7 mouse cellular contexts compared by ENCODE assay signal in genomic region chr1:74506471-74506881, GRCm38 (mm10). TPM values are rescaled to one million over a fixed set of nuclear protein-coding genes. Genes with fewer than 3 reads are reported as not detected.
DNase-seq lines count a peak whose midpoint lies in the region; ATAC-seq and TF ChIP-seq lines count a peak whose summit lies in the region.

No protein-coding gene starts in this region.

- no peak for TF ChIP-seq POLR2A in bone marrow, adult 2 months (IDR thresholded peaks at IDR 0.05; ENCODE audit: borderline replicate concordance, control insufficient read depth, low read depth, low read length)

- H3K36me3 ChIP-seq in forebrain, embryonic 10.5 days (replicated peaks): peaks cover 51% of the 10 kb centered on the region
- H3K36me3 ChIP-seq in intestine, embryonic 15.5 days: no peaks in the 10 kb centered on the region
- no peaks in the 10 kb centered on the region for H3K36me3 ChIP-seq in macrophage (ENCODE audit: inconsistent target)

- peaks cover 91% of the 10 kb centered on the region for H3K79me2 ChIP-seq in macrophage (ENCODE audit: inconsistent target)

- peak; percentile 58 for DNase-seq in spleen, adult 12 weeks (ENCODE audit: low spot score)
- no peak for DNase-seq in spleen, adult 18-20 months
- peak; percentile 89 for DNase-seq in forebrain, embryonic 10.5 days (ENCODE audit: extremely low spot score, low spot score)
- peak; percentile 12 to 43 for DNase-seq in spleen, postnatal 36 days (ENCODE audit: low spot score in 2 of 2)

- peak overlapping the region; percentile 71 for H3K4me2 ChIP-seq in intestine, embryonic 15.5 days (replicated peaks)

- no peaks in the 10 kb centered on the region for H3K9me3 ChIP-seq in forebrain, embryonic 10.5 days
- no peaks in the 10 kb centered on the region for H3K9me3 ChIP-seq in intestine, embryonic 15.5 days

- under 1% methylated on average over 34 of the region's 34 CpGs for WGBS in bone marrow, adult 2 months
- under 1% methylated on average over 34 of the region's 34 CpGs for WGBS in forebrain, embryonic 10.5 days
- WGBS in intestine, embryonic 15.5 days: under 1% methylated on average over 34 of the region's 34 CpGs
- WGBS in macrophage (ENCODE audit: missing documents): 0% methylated on average over 34 of the region's 34 CpGs

- no peak for TF ChIP-seq CTCF in bone marrow, adult 2 months (IDR thresholded peaks at IDR 0.05; ENCODE audit: control insufficient read depth, insufficient read depth, low read length)

- peak overlapping the region; percentile 63 for H3K27ac ChIP-seq in bone marrow, adult 2 months (ENCODE audit: control insufficient read depth, insufficient read depth, low read depth, low read length, poor library complexity)
- peak overlapping the region; percentile 98 for H3K27ac ChIP-seq in forebrain, embryonic 10.5 days
- peak overlapping the region; percentile 88 for H3K27ac ChIP-seq in intestine, embryonic 15.5 days
- H3K27ac ChIP-seq in macrophage: peak overlapping the region; percentile 86

- H3K27me3 ChIP-seq in forebrain, embryonic 10.5 days (ENCODE audit: poor library complexity, severe bottlenecking): no peaks in the 10 kb centered on the region
- H3K27me3 ChIP-seq in intestine, embryonic 15.5 days (replicated peaks): no peaks in the 10 kb centered on the region

- peak overlapping the region; percentile 83 for H3K4me3 ChIP-seq in bone marrow, adult 2 months (replicated peaks; ENCODE audit: control insufficient read depth, low read depth, low read length)
- peak overlapping the region; percentile 86 for H3K4me3 ChIP-seq in forebrain, embryonic 10.5 days
- H3K4me3 ChIP-seq in intestine, embryonic 15.5 days (replicated peaks): peak overlapping the region; percentile 87
- H3K4me3 ChIP-seq in macrophage (ENCODE audit: inconsistent target): peak overlapping the region; percentile 89

- peak; percentile 26 for ATAC-seq in intestine, embryonic 15.5 days

- H3K4me1 ChIP-seq in bone marrow, adult 2 months (ENCODE audit: control insufficient read depth, insufficient read depth, low read length): no peaks in the 10 kb centered on the region; the same call in 1 of the 2 replicates
- peaks cover 39% of the 10 kb centered on the region for H3K4me1 ChIP-seq in forebrain, embryonic 10.5 days
- peaks cover 14% of the 10 kb centered on the region for H3K4me1 ChIP-seq in intestine, embryonic 15.5 days (replicated peaks)

- peak overlapping the region; percentile 92 for H3K9ac ChIP-seq in intestine, embryonic 15.5 days

RNA-seq across cellular contexts. Expression of gene Cnot9, which starts 0.6 kb away (rescaled TPM):
- 27.4 and 27.5 TPM in 2 replicates for polyA plus RNA-seq in bone marrow, adult 2 months (2011; ENCODE audit: insufficient read depth, insufficient read length, low replicate concordance, missing spikeins)
- polyA plus RNA-seq in forebrain, embryonic 10.5 days (2016; fragmentation: Nextera tagmentation; extraction: Ambion mirVana): 112 TPM in 2 replicates
- 58.9 and 61.4 TPM in 2 replicates for polyA plus RNA-seq in intestine, embryonic 15.5 days (2015; fragmentation: Nextera tagmentation; extraction: Ambion mirVana)
- total RNA-seq in macrophage (2018; cell fraction: chromatin; rRNA removed): 10 to 100 TPM in 23 of 26 experiments, 1 to 10 TPM in 3; 5.7 to 37.6 (median 22.2) TPM
- total RNA-seq in macrophage (2018; cell fraction: cytosol; rRNA removed): 10 to 100 TPM; 25.5 to 43.6 (median 38.9) TPM
- 10 to 100 TPM; 11.8 to 52.3 (median 26.9) TPM for total RNA-seq in macrophage (2018; cell fraction: nucleus; rRNA removed)
- polyA plus RNA-seq in macrophage (2018): 35.7 to 47.8 TPM (median 39.6 TPM) in 3 replicates

RNA-seq across cellular contexts. Expression of gene Plcd4, which starts 36.2 kb away (rescaled TPM):
- not detected in 2 replicates for polyA plus RNA-seq in bone marrow, adult 2 months (2011; ENCODE audit: insufficient read depth, insufficient read length, low replicate concordance, missing spikeins)
- 0.90 and 1.1 TPM in 2 replicates for polyA plus RNA-seq in forebrain, embryonic 10.5 days (2016; fragmentation: Nextera tagmentation; extraction: Ambion mirVana)
- 0.29 TPM in 1 of 2 replicates, not detected in the other for polyA plus RNA-seq in intestine, embryonic 15.5 days (2015; fragmentation: Nextera tagmentation; extraction: Ambion mirVana)
- total RNA-seq in macrophage (2018; cell fraction: chromatin; rRNA removed): not detected
- not detected for total RNA-seq in macrophage (2018; cell fraction: cytosol; rRNA removed)
- under 1 TPM in 1 of 26 experiments, not detected in 25; 0.17 TPM for total RNA-seq in macrophage (2018; cell fraction: nucleus; rRNA removed)
- polyA plus RNA-seq in macrophage (2018): not detected in 3 replicates

RNA-seq across cellular contexts. Expression of gene Usp37, which starts 37.6 kb away (rescaled TPM):
- 8.7 and 10.1 TPM in 2 replicates for polyA plus RNA-seq in bone marrow, adult 2 months (2011; ENCODE audit: insufficient read depth, insufficient read length, low replicate concordance, missing spikeins)
- 53.2 TPM in 2 replicates for polyA plus RNA-seq in forebrain, embryonic 10.5 days (2016; fragmentation: Nextera tagmentation; extraction: Ambion mirVana)
- 22.2 and 26.0 TPM in 2 replicates for polyA plus RNA-seq in intestine, embryonic 15.5 days (2015; fragmentation: Nextera tagmentation; extraction: Ambion mirVana)
- total RNA-seq in macrophage (2018; cell fraction: chromatin; rRNA removed): 10 to 100 TPM; 10.1 to 56.2 (median 42.3) TPM
- 10 to 100 TPM in 20 of 26 experiments, 1 to 10 TPM in 6; 3.8 to 14.2 (median 12.0) TPM for total RNA-seq in macrophage (2018; cell fraction: cytosol; rRNA removed)
- total RNA-seq in macrophage (2018; cell fraction: nucleus; rRNA removed): 10 to 100 TPM in 23 of 26 experiments, 1 to 10 TPM in 3; 7.8 to 48.0 (median 23.8) TPM
- polyA plus RNA-seq in macrophage (2018): 5.1 to 10.9 TPM (median 7.0 TPM) in 3 replicates

Comparison
In these comparisons a context has a peak if more than half of its experiments do, and no peak if none do; other contexts are left out.
1. DNase-seq: peak in spleen, adult 12 weeks (single experiment), forebrain, embryonic 10.5 days (single experiment) and spleen, postnatal 36 days (2 of 2); none in spleen, adult 18-20 months (0 of 2).
2. Peak in every context shown above with its lines, with median percentiles within 50 percentile points of each other: H3K27ac ChIP-seq and H3K4me3 ChIP-seq.